Mouse (Mus musculus) embryonic facial prominence, embryonic 10.5 days (tissue): Measurements from ENCODE around the gene Cdc16. TPM values are rescaled to one million over a fixed set of nuclear protein-coding genes. Genes with fewer than 3 reads are reported as not detected.

Experiments
- polyA plus RNA-seq: library from polyadenylated mRNA; unstranded; fragments of >200 nt; fragmentation: Nextera tagmentation; extraction: Ambion mirVana; gene quantifications from 2 replicates; pipeline ENCODE4 v1.2.1, GENCODE M21; 2016

Gene Cdc16
- polyA plus RNA-seq, 1 experiment from 2014 or later = 223 TPM

Other genes with a start within 250 kb of the Cdc16 start
- gene 1700029H14Rik, start 195.2 kb upstream of the Cdc16 start, polyA plus RNA-seq = not detected in 2 replicates
- gene Rasa3, start 80.1 kb upstream of the Cdc16 start, polyA plus RNA-seq = 26.3 and 27.3 TPM in 2 replicates
- gene Cfap97d2, start 51.8 kb upstream of the Cdc16 start, polyA plus RNA-seq = 0.24 and 0.70 TPM in 2 replicates
- 39.2 and 42.5 TPM in 2 replicates for gene Upf3a, start 27.9 kb downstream of the Cdc16 start, polyA plus RNA-seq
- not detected in 2 replicates for gene AF366264, start 80.7 kb downstream of the Cdc16 start, polyA plus RNA-seq
- 42.3 and 46.3 TPM in 2 replicates for gene Champ1, start 112.0 kb downstream of the Cdc16 start, polyA plus RNA-seq
- gene Coprs, start 132.6 kb downstream of the Cdc16 start, polyA plus RNA-seq = 84.1 and 88.0 TPM in 2 replicates